Mouse (Mus musculus): ENCODE results near the gene Fli1.

Fli1 gene

GRCm38 (mm10) chr9:32542212-32543039 lies at the start of gene Fli1:
Gene Fli1 (minus strand): TSS chr9:32542861.
- peak; percentile 31 for DNase-seq

GRCm38 (mm10) chr9:32591732-32592582 lies 49.3 kb upstream of the Fli1 start:
- peak; percentile 89 for DNase-seq

- DNase-seq = no peak
These were observed 47.9 kb upstream of the Fli1 start for GRCm38 (mm10) chr9:32590571-32590970.

- peak; percentile 87 for DNase-seq
These were observed 47.2 kb upstream of the Fli1 start for GRCm38 (mm10) chr9:32589900-32590299.

- DNase-seq = no peak
These were observed 42.7 kb upstream of the Fli1 start for GRCm38 (mm10) chr9:32585357-32585756.

- DNase-seq = no peak
These were observed 41.2 kb upstream of the Fli1 start for GRCm38 (mm10) chr9:32583905-32584304.

- no peak for DNase-seq
These were observed 39.4 kb upstream of the Fli1 start for GRCm38 (mm10) chr9:32581851-32582573.

GRCm38 (mm10) chr9:32578411-32578810 lies 35.8 kb upstream of the Fli1 start:
- no peak for DNase-seq

GRCm38 (mm10) chr9:32573638-32574037 lies 31.0 kb upstream of the Fli1 start:
- no peak for DNase-seq

- DNase-seq = no peak
These were observed 29.0 kb upstream of the Fli1 start for GRCm38 (mm10) chr9:32571676-32572075.

- DNase-seq = peak; percentile 24
These were observed 27.9 kb upstream of the Fli1 start for GRCm38 (mm10) chr9:32570547-32570946.

- no peak for DNase-seq
These were observed 26.6 kb upstream of the Fli1 start for GRCm38 (mm10) chr9:32569261-32569660.

GRCm38 (mm10) chr9:32567603-32568002 lies 24.9 kb upstream of the Fli1 start:
- DNase-seq = no peak

- DNase-seq = no peak
These were observed 22.6 kb upstream of the Fli1 start for GRCm38 (mm10) chr9:32565309-32565708.

GRCm38 (mm10) chr9:32562837-32563236 lies 20.2 kb upstream of the Fli1 start:
- no peak for DNase-seq

GRCm38 (mm10) chr9:32562409-32562808 lies 19.7 kb upstream of the Fli1 start:
- DNase-seq = peak; percentile 48

- no peak for DNase-seq
These were observed 18.7 kb upstream of the Fli1 start for GRCm38 (mm10) chr9:32561190-32561890.

GRCm38 (mm10) chr9:32559859-32560258 lies 17.2 kb upstream of the Fli1 start:
- DNase-seq = no peak

- DNase-seq = no peak
These were observed 16.8 kb upstream of the Fli1 start for GRCm38 (mm10) chr9:32559454-32559853.

GRCm38 (mm10) chr9:32556313-32556712 lies 13.7 kb upstream of the Fli1 start:
- DNase-seq = no peak

GRCm38 (mm10) chr9:32555279-32555678 lies 12.6 kb upstream of the Fli1 start:
- no peak for DNase-seq

- DNase-seq = no peak
These were observed 7.9 kb upstream of the Fli1 start for GRCm38 (mm10) chr9:32550541-32550940.

Measured in kidney, adult 9 months (tissue).